Mouse (Mus musculus): ENCODE measurements around the gene Cit. TPM values are rescaled to one million over a fixed set of nuclear protein-coding genes. Genes with fewer than 3 reads are reported as not detected.
A peak's percentile ranks its signal among the peaks of the same experiment; 100 is the strongest.

The Cit gene
- total and polyA plus RNA-seq, 3 experiments, result 0.73 to 0.97 (median 0.74) TPM

- peaks cover 10% of the 10 kb centered on the region for H3K36me3 ChIP-seq (ENCODE audit: control insufficient read depth, insufficient read depth, low read length)
- H3K9ac ChIP-seq (ENCODE audit: low read depth, low read length), result peak overlapping the region; percentile 75
- H3K79me2 ChIP-seq (replicated peaks; ENCODE audit: control insufficient read depth, insufficient read depth, low read length), result no peaks in the 10 kb centered on the region
- H3K4me1 ChIP-seq (ENCODE audit: control insufficient read depth, insufficient read depth, low read length), result peaks cover 15% of the 10 kb centered on the region
- H3K27ac ChIP-seq, result peak overlapping the region; percentile 94
- peak overlapping the region; percentile 82 for H3K4me3 ChIP-seq
- no peaks in the 10 kb centered on the region for H3K27me3 ChIP-seq (ENCODE audit: control insufficient read depth, insufficient read depth, low read length)
- TF ChIP-seq CTCF (IDR thresholded peaks at IDR 0.05) (no peak), POLR2A (IDR thresholded peaks at IDR 0.05; ENCODE audit: insufficient read depth, low read depth, low read length) (no peak), EP300 (IDR thresholded peaks at IDR 0.05; ENCODE audit: insufficient read depth, low read depth, low read length) (no peak)
- WGBS, result 12% methylated on average over 8 of the region's 8 CpGs
- intact Hi-C loops (cut with DNase I), result loop anchor here (10.0 kb wide), 1 partner anchor 368 kb away; no protein-coding TSS in a partner anchor
- peak in 1 of 2 experiments; percentile 17 for DNase-seq
Measured at GRCm38 (mm10) chr5:116023251-116023661, 178.2 kb downstream of the Cit start.

DNA sequence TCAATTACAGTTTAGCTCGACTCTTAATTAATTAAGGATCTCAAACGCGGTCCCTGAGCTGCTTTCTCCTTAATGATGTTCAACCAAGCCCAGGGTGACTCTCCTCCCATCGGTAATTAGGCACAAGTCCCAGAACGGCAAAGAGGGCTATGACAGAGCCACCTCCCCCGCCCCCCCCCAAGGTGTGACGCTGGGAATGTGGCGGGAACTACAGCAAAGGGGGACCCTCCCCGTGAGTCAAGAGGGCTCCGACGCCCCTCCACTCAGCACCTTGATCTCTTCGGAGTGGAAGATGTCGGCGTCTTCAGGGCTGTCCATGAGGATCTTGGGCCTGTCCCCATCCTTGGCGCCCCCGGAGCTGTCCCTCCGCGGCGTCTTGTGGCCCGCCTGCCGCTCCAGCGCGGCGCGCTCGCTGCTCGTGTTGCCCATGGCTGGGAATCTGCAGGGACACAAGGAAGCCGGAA is 178.8 kb downstream of the Cit start:
- intact Hi-C loops (cut with DNase I), result loop anchor here (2.0 to 10.0 kb wide), 2 partner anchors 47 to 369 kb away; no protein-coding TSS in a partner anchor
- TF ChIP-seq EP300 (IDR thresholded peaks at IDR 0.05; ENCODE audit: insufficient read depth, low read depth, low read length) (no peak), POLR2A (IDR thresholded peaks at IDR 0.05; ENCODE audit: insufficient read depth, low read depth, low read length) (no peak), CTCF (IDR thresholded peaks at IDR 0.05) (no peak)
- WGBS, result under 1% methylated on average over 27 of the region's 28 CpGs

DNA sequence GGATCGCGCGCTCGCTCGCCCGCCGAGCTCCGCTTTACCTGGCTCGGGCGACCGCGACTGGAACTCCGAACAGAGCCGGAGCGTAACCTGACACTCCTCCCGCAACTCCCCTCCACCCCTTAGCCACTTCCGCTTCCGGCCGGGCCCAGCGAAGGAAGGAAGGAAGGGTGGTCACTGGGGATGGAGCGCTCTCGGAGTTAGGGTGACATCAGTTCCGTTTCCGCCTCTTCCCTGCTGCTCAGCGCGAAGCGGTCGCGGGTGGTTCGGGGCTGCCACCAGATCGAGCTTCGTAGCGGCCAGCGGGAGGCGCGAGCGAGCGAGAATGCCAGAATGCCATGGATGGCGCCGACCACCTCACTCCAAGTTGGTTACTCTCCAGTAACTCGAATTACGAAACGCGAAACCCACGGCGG is 179.3 kb downstream of the Cit start, which contains the start of gene Prkab1:
Prkab1 (minus strand) TSS at position 182 of the 413 bp plus-strand sequence.
- peak within 1 kb of the TSS; percentile 75 for H3K9ac ChIP-seq (ENCODE audit: low read depth, low read length)
- peak; percentile 93 to 96 for DNase-seq
- peak; percentile 74 for TF ChIP-seq CTCF (IDR thresholded peaks at IDR 0.05)
- TF ChIP-seq EP300 (IDR thresholded peaks at IDR 0.05; ENCODE audit: insufficient read depth, low read depth, low read length), result peak; percentile 64; the same call in 1 of the 2 replicates
- TF ChIP-seq POLR2A (IDR thresholded peaks at IDR 0.05; ENCODE audit: insufficient read depth, low read depth, low read length), result peak; percentile 88
- peak within 1 kb of the TSS; percentile 82 for H3K4me3 ChIP-seq
- no peaks in the 10 kb centered on the region for H3K79me2 ChIP-seq (replicated peaks; ENCODE audit: control insufficient read depth, insufficient read depth, low read length)
- no peaks in the 10 kb centered on the region for H3K27me3 ChIP-seq (ENCODE audit: control insufficient read depth, insufficient read depth, low read length)
- WGBS, result under 1% methylated on average over 46 of the region's 46 CpGs
- peak within 1 kb of the TSS; percentile 94 for H3K27ac ChIP-seq
- H3K36me3 ChIP-seq (ENCODE audit: control insufficient read depth, insufficient read depth, low read length), result peaks cover 8% of the 10 kb centered on the region
- intact Hi-C loops (cut with DNase I), result loop anchor here (2.0 to 10.0 kb wide), 2 partner anchors 48 to 370 kb away; no protein-coding TSS in a partner anchor
- H3K4me1 ChIP-seq (ENCODE audit: control insufficient read depth, insufficient read depth, low read length), result peaks cover 11% of the 10 kb centered on the region

More for the DNA sequence above, 178.8 kb downstream of the Cit start:
- Histone ChIP-seq H3K4me1 (ENCODE audit: control insufficient read depth, insufficient read depth, low read length) (peaks cover 14% of the 10 kb centered on the region), H3K27me3 (ENCODE audit: control insufficient read depth, insufficient read depth, low read length) (no peaks in the 10 kb centered on the region), H3K27ac (peak overlapping the region; percentile 94), H3K4me3 (peak overlapping the region; percentile 82), H3K36me3 (ENCODE audit: control insufficient read depth, insufficient read depth, low read length) (peaks cover 8% of the 10 kb centered on the region), H3K9ac (ENCODE audit: low read depth, low read length) (peak overlapping the region; percentile 75), H3K79me2 (replicated peaks; ENCODE audit: control insufficient read depth, insufficient read depth, low read length) (no peaks in the 10 kb centered on the region)
- no peak for DNase-seq

GRCm38 (mm10) chr5:116026107-116026506 is 181.0 kb downstream of the Cit start:
- H3K27ac ChIP-seq, result no peak overlapping the region

GRCm38 (mm10) chr5:116026561-116026960 is 181.5 kb downstream of the Cit start:
- Histone ChIP-seq H3K27me3 (ENCODE audit: control insufficient read depth, insufficient read depth, low read length) (no peaks in the 10 kb centered on the region), H3K79me2 (replicated peaks; ENCODE audit: control insufficient read depth, insufficient read depth, low read length) (no peaks in the 10 kb centered on the region), H3K4me1 (ENCODE audit: control insufficient read depth, insufficient read depth, low read length) (peaks cover 4% of the 10 kb centered on the region), H3K4me3 (no peak overlapping the region), H3K9ac (ENCODE audit: low read depth, low read length) (no peak overlapping the region), H3K36me3 (ENCODE audit: control insufficient read depth, insufficient read depth, low read length) (no peaks in the 10 kb centered on the region; the same call in 1 of the 2 replicates), H3K27ac (no peak overlapping the region)
- TF ChIP-seq CTCF (IDR thresholded peaks at IDR 0.05) (no peak), EP300 (IDR thresholded peaks at IDR 0.05; ENCODE audit: insufficient read depth, low read depth, low read length) (no peak)
- 35% methylated on average over 14 of the region's 14 CpGs for WGBS
- intact Hi-C loops (cut with DNase I), result loop anchor here (10.0 kb wide), 1 partner anchor 372 kb away; no protein-coding TSS in a partner anchor
- no peak for DNase-seq

More at GRCm38 (mm10) chr5:116026107-116026506, 181.0 kb downstream of the Cit start:
- Histone ChIP-seq H3K4me3 (no peak overlapping the region), H3K4me1 (ENCODE audit: control insufficient read depth, insufficient read depth, low read length) (peaks cover 5% of the 10 kb centered on the region), H3K9ac (ENCODE audit: low read depth, low read length) (no peak overlapping the region), H3K27me3 (ENCODE audit: control insufficient read depth, insufficient read depth, low read length) (no peaks in the 10 kb centered on the region), H3K79me2 (replicated peaks; ENCODE audit: control insufficient read depth, insufficient read depth, low read length) (no peaks in the 10 kb centered on the region), H3K36me3 (ENCODE audit: control insufficient read depth, insufficient read depth, low read length) (no peaks in the 10 kb centered on the region; the same call in 1 of the 2 replicates)
- no peak for DNase-seq
- no peak for TF ChIP-seq EP300 (IDR thresholded peaks at IDR 0.05; ENCODE audit: insufficient read depth, low read depth, low read length)
- no peak for TF ChIP-seq POLR2A (IDR thresholded peaks at IDR 0.05; ENCODE audit: insufficient read depth, low read depth, low read length)
- no peak for TF ChIP-seq CTCF (IDR thresholded peaks at IDR 0.05)
- intact Hi-C loops (cut with DNase I), result loop anchor here (10.0 kb wide), 1 partner anchor 371 kb away; no protein-coding TSS in a partner anchor
- 74% methylated on average over 5 of the region's 5 CpGs for WGBS

DNA sequence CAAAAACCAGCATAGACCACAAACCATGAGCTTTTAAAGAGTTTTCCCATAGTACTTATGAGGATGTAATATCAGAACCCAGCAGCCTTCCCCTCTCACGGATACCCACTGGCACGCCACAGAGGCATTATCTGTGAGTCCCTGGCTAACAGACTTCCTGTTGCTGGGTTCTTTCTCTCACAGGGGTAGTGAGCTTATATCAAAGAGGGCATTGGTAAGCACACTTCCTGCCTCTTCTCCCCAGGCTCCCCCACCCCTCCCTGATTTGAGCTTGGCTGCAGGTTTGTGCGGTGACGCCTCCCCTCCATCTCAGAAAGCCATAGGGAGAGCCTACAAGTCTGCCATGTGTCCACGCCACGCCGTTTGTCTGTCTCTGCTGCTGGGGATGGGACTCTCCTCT is 184.0 kb downstream of the Cit start:
- Histone ChIP-seq H3K79me2 (replicated peaks; ENCODE audit: control insufficient read depth, insufficient read depth, low read length) (no peaks in the 10 kb centered on the region), H3K9ac (ENCODE audit: low read depth, low read length) (no peak overlapping the region), H3K36me3 (ENCODE audit: control insufficient read depth, insufficient read depth, low read length) (no peaks in the 10 kb centered on the region), H3K4me1 (ENCODE audit: control insufficient read depth, insufficient read depth, low read length) (no peaks in the 10 kb centered on the region), H3K27me3 (ENCODE audit: control insufficient read depth, insufficient read depth, low read length) (no peaks in the 10 kb centered on the region), H3K4me3 (no peak overlapping the region), H3K27ac (no peak overlapping the region)
- no peak for DNase-seq
- TF ChIP-seq EP300 (IDR thresholded peaks at IDR 0.05; ENCODE audit: insufficient read depth, low read depth, low read length), result no peak
- TF ChIP-seq CTCF (IDR thresholded peaks at IDR 0.05), result no peak
- no peak for TF ChIP-seq POLR2A (IDR thresholded peaks at IDR 0.05; ENCODE audit: insufficient read depth, low read depth, low read length)
- intact Hi-C loops (cut with DNase I), result loop anchor here (10.0 kb wide), 1 partner anchor 374 kb away; no protein-coding TSS in a partner anchor
- 27% methylated on average over 7 of the region's 7 CpGs for WGBS

Data from heart, adult 2 months (tissue).